Comparison of ENCODE assay signal across 7 mouse cellular contexts in the genomic region with DNA sequence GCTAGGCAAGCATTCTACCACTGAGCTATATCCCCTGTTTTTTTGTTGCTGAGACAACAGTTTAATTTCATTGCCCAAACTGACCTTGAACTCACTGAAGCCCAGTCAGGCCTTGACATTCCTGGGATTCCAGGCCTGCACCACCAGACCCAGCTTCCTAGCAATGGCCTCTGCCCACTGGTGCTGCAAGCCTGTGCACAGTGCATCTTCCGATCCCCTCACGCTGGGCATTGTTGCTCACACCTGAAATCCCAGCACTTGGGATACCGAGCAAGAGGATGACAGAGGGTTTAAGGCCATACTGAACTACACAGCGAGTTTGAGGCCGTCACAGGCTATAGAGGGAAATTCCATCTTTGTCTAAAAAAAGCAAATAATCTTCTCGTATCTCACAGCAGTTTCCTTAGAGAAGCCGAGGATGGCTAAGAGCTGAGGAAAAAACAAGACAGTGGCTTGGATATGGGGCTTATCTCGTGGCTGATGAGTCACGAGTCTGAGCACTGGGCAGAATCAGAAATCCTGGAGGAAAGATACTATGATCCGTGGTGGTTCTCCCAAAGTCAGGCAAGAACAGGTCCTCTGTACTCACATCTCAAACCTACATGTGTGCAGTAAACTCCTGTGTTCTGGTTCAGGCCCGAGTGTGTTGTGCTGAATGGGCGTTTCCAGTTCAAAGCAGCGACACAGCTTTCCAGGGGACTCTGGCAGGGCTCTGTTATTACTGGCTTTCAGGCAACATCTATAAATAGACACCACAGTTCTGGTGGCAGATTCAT. TPM values are rescaled to one million over a fixed set of nuclear protein-coding genes. Genes with fewer than 3 reads are reported as not detected.
A peak's percentile ranks its signal among the peaks of the same experiment; 100 is the strongest.
DNase-seq lines count a peak whose midpoint lies in the region; ATAC-seq and TF ChIP-seq lines count a peak whose summit lies in the region.

No protein-coding gene starts in this region.

- TF ChIP-seq POLR2A in embryonic fibroblast, embryonic 13.5 days (IDR thresholded peaks at IDR 0.05; ENCODE audit: low read depth, low read length), result no peak

- no peaks in the 10 kb centered on the region for H3K27me3 ChIP-seq in lung, embryonic 14.5 days (ENCODE audit: insufficient read depth, low read length)
- H3K27me3 ChIP-seq in liver, embryonic 15.5 days, result no peaks in the 10 kb centered on the region

- 36% methylated on average over 13 of the region's 13 CpGs for WGBS in lung, embryonic 14.5 days
- 33% methylated on average over 13 of the region's 13 CpGs for WGBS in liver, embryonic 15.5 days (ENCODE audit: insufficient replicate concordance)

- DNase-seq in lung, embryonic 14.5 days, result peak; percentile 57
- no peak for DNase-seq in lung, postnatal 4 days
- peak; percentile 64 for DNase-seq in adrenal gland, adult 2 months
- DNase-seq in kidney, adult 18-20 months, result peak; percentile 50

- H3K9me3 ChIP-seq in lung, embryonic 14.5 days (ENCODE audit: low read depth, low read length), result no peaks in the 10 kb centered on the region
- H3K9me3 ChIP-seq in liver, embryonic 15.5 days (replicated peaks), result no peaks in the 10 kb centered on the region

- H3K9ac ChIP-seq in lung, embryonic 14.5 days, result no peak overlapping the region
- H3K9ac ChIP-seq in liver, embryonic 15.5 days, result no peak overlapping the region

- H3K4me3 ChIP-seq in lung, embryonic 14.5 days (ENCODE audit: low read depth, low read length), result no peak overlapping the region
- no peak overlapping the region for H3K4me3 ChIP-seq in embryonic fibroblast, embryonic 13.5 days (ENCODE audit: insufficient read depth, low read length)
- H3K4me3 ChIP-seq in liver, embryonic 15.5 days (replicated peaks), result no peak overlapping the region

- H3K27ac ChIP-seq in lung, embryonic 14.5 days (ENCODE audit: low read depth), result peak overlapping the region; percentile 68; the same call in 1 of the 2 replicates
- peak overlapping the region; percentile 92 for H3K27ac ChIP-seq in embryonic fibroblast, embryonic 13.5 days (ENCODE audit: insufficient read depth, low read length)
- H3K27ac ChIP-seq in liver, embryonic 15.5 days (replicated peaks), result no peak overlapping the region

- no peak for TF ChIP-seq CTCF in lung, embryonic 14.5 days (IDR thresholded peaks at IDR 0.05; ENCODE audit: low read depth)
- TF ChIP-seq CTCF in embryonic fibroblast, embryonic 13.5 days (IDR thresholded peaks at IDR 0.05; ENCODE audit: borderline replicate concordance, insufficient read depth, low read length), result no peak

- ATAC-seq in lung, embryonic 14.5 days (ENCODE audit: insufficient read depth), result peak; percentile 75
- ATAC-seq in liver, embryonic 15.5 days (ENCODE audit: insufficient read depth), result peak; percentile 25; the same call in 1 of the 2 replicates
- no peak for ATAC-seq in activated CD4-positive, CD25-positive, alpha-beta regulatory T cell, adult 4 months

- no peak overlapping the region for H3K4me2 ChIP-seq in lung, embryonic 14.5 days
- H3K4me2 ChIP-seq in liver, embryonic 15.5 days, result no peak overlapping the region

- H3K4me1 ChIP-seq in lung, embryonic 14.5 days (ENCODE audit: insufficient read depth), result peaks cover 4% of the 10 kb centered on the region; the same call in 1 of the 2 replicates
- peaks cover 18% of the 10 kb centered on the region for H3K4me1 ChIP-seq in embryonic fibroblast, embryonic 13.5 days (ENCODE audit: control insufficient read depth, insufficient read depth, low read length)
- H3K4me1 ChIP-seq in liver, embryonic 15.5 days (replicated peaks), result no peaks in the 10 kb centered on the region

- H3K36me3 ChIP-seq in lung, embryonic 14.5 days (ENCODE audit: insufficient read depth), result no peaks in the 10 kb centered on the region
- H3K36me3 ChIP-seq in liver, embryonic 15.5 days (replicated peaks), result no peaks in the 10 kb centered on the region

RNA-seq across cellular contexts. Expression of a gene that starts 14.5 kb away (rescaled TPM):
- 12.5 and 14.2 TPM in 2 replicates for polyA plus RNA-seq in lung, embryonic 14.5 days (2014; fragmentation: Nextera tagmentation; extraction: Ambion mirVana)
- total RNA-seq in adrenal gland, adult 2 months (2021), result 10 to 100 TPM; 36.3 to 47.5 TPM
- polyA plus RNA-seq in adrenal gland, adult 2 months (2012; rRNA removed), result 4.9 and 5.0 TPM in 2 replicates
- polyA plus RNA-seq in embryonic fibroblast, embryonic 13.5 days (2011; ENCODE audit: insufficient read length, low read depth, missing spikeins), result 7.6 and 9.0 TPM in 2 replicates
- polyA plus RNA-seq in liver, embryonic 15.5 days (2015; fragmentation: Nextera tagmentation; extraction: Ambion mirVana), result 1.6 and 1.7 TPM in 2 replicates
- under 1 TPM in 1 of 2 experiments, not detected in 1; 0.12 TPM for polyA plus RNA-seq in activated CD4-positive, CD25-positive, alpha-beta regulatory T cell, adult 4 months (2017; shearing (Covaris generic))

Comparison
In these comparisons a context has a peak if more than half of its experiments do, and no peak if none do; other contexts are left out.
1. DNase-seq: peak in lung, embryonic 14.5 days (single experiment), adrenal gland, adult 2 months (single experiment) and kidney, adult 18-20 months (single experiment); none in lung, postnatal 4 days (0 of 2).